Mouse (Mus musculus) stomach, embryonic 14.5 days (tissue): ENCODE results near the gene Atr. TPM values are rescaled to one million over a fixed set of nuclear protein-coding genes. Genes with fewer than 3 reads are reported as not detected.
"Not testable (repeated sequence)": the region's sequence is repeated elsewhere in the genome, so short reads cannot be mapped to it uniquely, and the experiment has no call there.

ENCODE experiments used
- ATAC-seq: fragments of 200-750 bp; cut with Nextera tagmentation; 2 replicates; pipeline ENCODE4 v1.8.0; 2017; ENCODE audit warnings: low read depth, moderate TSS enrichment; ENCODE audit not compliant: insufficient number of reproducible peaks, insufficient read depth, low FRiP score
- H3K27ac ChIP-seq: fragments of 300-500 bp; sonication (generic); 2 replicates; pipeline ENCODE4 v1.5.1; 2014; ENCODE audit warnings: mild to moderate bottlenecking, low read length, moderate library complexity, mixed read lengths
- H3K27me3 ChIP-seq: fragments of 300-500 bp; sonication (generic); 2 replicates; pipeline ENCODE4 v1.6.1; 2014; ENCODE audit warnings: low read length, control low read depth, mixed read lengths; ENCODE audit not compliant: control insufficient read depth, insufficient read depth
- H3K36me3 ChIP-seq: fragments of 300-500 bp; sonication (generic); 2 replicates; pipeline ENCODE4 v1.6.1; 2014; ENCODE audit warnings: mild to moderate bottlenecking, control low read depth, low read length, moderate library complexity, mixed read lengths; ENCODE audit not compliant: control insufficient read depth, insufficient read depth
- H3K4me1 ChIP-seq: fragments of 300-500 bp; sonication (generic); 2 replicates; pipeline ENCODE4 v1.6.1; 2014; ENCODE audit warnings: low read length, control low read depth, mixed read lengths; ENCODE audit not compliant: control insufficient read depth, insufficient read depth
- H3K4me2 ChIP-seq: fragments of 300-500 bp; sonication (generic); replicated peaks from 2 replicates; pipeline ENCODE4 v1.6.1; 2014; ENCODE audit warnings: low read depth, low read length, control low read depth
- H3K4me3 ChIP-seq: fragments of 300-500 bp; sonication (generic); 2 replicates; pipeline ENCODE4 v1.5.1; 2014; ENCODE audit warnings: low read depth, low read length, control low read depth
- H3K9ac ChIP-seq: fragments of 300-500 bp; sonication (generic); replicated peaks from 2 replicates; pipeline ENCODE4 v1.6.1; 2014; ENCODE audit warnings: low read depth, mild to moderate bottlenecking, control low read depth, low read length, moderate library complexity, mixed read lengths
- H3K9me3 ChIP-seq: fragments of 300-500 bp; sonication (generic); 2 replicates; pipeline ENCODE4 v1.6.1; 2016; ENCODE audit warnings: low read depth, low read length, control low read depth; ENCODE audit not compliant: control insufficient read depth
- WGBS: fragments of 180-500 bp; shearing (Covaris S2); extraction: QIAGEN DNeasy Blood & Tissue Kit; methylation state at CpG from one replicate; pipeline ENCODE4 v1.1.7; 2014; 5-methylcytosine and 5-hydroxymethylcytosine counted together
- polyA plus RNA-seq: library from polyadenylated mRNA; unstranded; fragments of >200 nt; fragmentation: Nextera tagmentation; extraction: Ambion mirVana; gene quantifications from 2 replicates; pipeline ENCODE4 v1.2.1, GENCODE M21; 2014

The Atr gene
- polyA plus RNA-seq, 1 experiment from 2014 or later = 27.4 TPM

DNA sequence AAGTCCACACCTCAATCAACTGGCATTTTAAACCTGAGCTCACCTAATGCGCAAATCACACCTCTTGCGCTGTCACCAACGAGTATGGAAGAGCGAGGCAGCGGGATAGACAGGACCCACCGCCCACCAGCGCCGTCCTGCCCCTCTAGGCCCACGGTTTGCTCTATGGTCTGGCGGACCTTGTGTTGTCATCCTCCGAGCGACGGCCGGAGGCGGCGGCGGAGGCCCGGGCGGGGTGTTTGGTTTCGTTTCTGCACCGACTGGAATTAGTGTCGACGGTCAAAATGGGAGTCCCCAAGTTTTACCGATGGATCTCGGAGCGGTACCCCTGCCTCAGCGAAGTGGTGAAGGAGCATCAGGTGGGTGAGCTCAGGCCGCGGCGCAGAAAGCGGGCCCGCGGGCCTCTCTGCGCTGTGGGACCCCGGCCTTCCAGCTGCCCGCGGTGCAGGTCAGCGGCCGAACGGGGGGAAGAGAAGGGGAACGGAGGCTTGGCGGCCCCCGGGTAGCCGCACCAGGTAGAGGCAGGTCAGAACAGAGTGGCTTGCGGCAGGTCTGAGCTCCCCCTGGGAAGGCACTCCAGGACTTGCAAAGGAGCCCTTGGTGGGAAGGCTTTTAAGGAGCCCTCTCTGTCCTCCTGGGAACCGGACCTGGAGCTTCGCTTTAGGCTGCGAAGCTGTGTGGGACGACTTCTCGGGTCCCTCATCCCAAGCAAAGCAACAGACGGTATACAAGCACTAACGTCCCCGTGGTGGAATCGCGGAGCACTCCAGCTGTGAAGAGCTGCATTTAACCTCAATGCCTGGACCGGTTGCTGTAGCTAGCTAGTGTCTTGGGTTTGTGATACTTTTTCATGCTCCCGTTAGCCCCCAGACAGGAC, 97.4 kb downstream of the Atr start, which contains the start of gene Xrn1:
TSS of gene Xrn1 (plus strand) at position 176 of the 877 bp plus-strand sequence.
- H3K9me3 ChIP-seq = no peaks in the 10 kb centered on the region
- peak within 1 kb of the TSS; percentile 99 for H3K9ac ChIP-seq
- peaks cover 3% of the 10 kb centered on the region; the same call in 1 of the 2 replicates for H3K36me3 ChIP-seq
- H3K27ac ChIP-seq = peak within 1 kb of the TSS; percentile 93
- ATAC-seq = peak; percentile 96
- H3K4me2 ChIP-seq = peak within 1 kb of the TSS; percentile 64
- peak within 1 kb of the TSS; percentile 96 for H3K4me3 ChIP-seq
- H3K27me3 ChIP-seq = no peaks in the 10 kb centered on the region
- H3K4me1 ChIP-seq = no peaks in the 10 kb centered on the region
- under 1% methylated on average over 57 of the region's 57 CpGs for WGBS

GRCm38 (mm10) chr9:95957611-95958010, 100.2 kb downstream of the Atr start:
- no peak overlapping the region for H3K9ac ChIP-seq
- no peak for ATAC-seq
- H3K36me3 ChIP-seq = peaks cover 3% of the 10 kb centered on the region; the same call in 1 of the 2 replicates
- H3K27ac ChIP-seq = no peak overlapping the region
- WGBS = 82% methylated on average over 2 of the region's 2 CpGs
- H3K4me2 ChIP-seq = no peak overlapping the region
- no peaks in the 10 kb centered on the region for H3K27me3 ChIP-seq
- no peaks in the 10 kb centered on the region for H3K4me1 ChIP-seq
- H3K4me3 ChIP-seq = no peak overlapping the region
- H3K9me3 ChIP-seq = no peaks in the 10 kb centered on the region

GRCm38 (mm10) chr9:95958041-95958730, 100.8 kb downstream of the Atr start:
- Histone ChIP-seq H3K27me3 (no peaks in the 10 kb centered on the region), H3K4me1 (no peaks in the 10 kb centered on the region), H3K9me3 (no peaks in the 10 kb centered on the region), H3K9ac (no peak overlapping the region), H3K4me2 (no peak overlapping the region), H3K4me3 (no peak overlapping the region), H3K36me3 (peaks cover 3% of the 10 kb centered on the region; the same call in 1 of the 2 replicates), H3K27ac (no peak overlapping the region)
- WGBS = 95% methylated on average over 7 of the region's 7 CpGs
- no peak for ATAC-seq

DNA sequence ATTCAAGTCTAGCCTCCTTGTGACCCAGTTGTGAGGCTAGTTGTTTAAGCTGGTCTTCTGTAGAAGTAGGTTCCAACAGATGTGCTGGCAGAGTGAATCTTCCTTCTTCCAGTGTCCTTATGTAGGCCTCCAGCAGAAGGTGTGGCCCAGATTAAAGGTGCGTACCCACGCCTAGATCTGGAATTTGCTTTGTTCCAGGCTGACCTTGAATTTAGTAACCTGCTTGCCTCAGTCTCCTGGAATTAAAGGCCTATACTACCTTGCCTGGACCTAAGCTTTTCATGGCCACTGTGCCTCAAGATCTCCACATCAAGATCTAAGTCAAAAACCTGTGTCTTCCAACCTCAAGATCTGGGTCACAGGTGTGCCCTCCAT, 101.3 kb downstream of the Atr start:
- H3K36me3 ChIP-seq, H3K9me3 ChIP-seq, H3K4me1 ChIP-seq, H3K4me2 ChIP-seq, H3K27me3 ChIP-seq, H3K27ac ChIP-seq, H3K4me3 ChIP-seq, H3K9ac ChIP-seq, ATAC-seq: not testable (repeated sequence)
- 86% methylated on average over 2 of the region's 2 CpGs for WGBS

DNA sequence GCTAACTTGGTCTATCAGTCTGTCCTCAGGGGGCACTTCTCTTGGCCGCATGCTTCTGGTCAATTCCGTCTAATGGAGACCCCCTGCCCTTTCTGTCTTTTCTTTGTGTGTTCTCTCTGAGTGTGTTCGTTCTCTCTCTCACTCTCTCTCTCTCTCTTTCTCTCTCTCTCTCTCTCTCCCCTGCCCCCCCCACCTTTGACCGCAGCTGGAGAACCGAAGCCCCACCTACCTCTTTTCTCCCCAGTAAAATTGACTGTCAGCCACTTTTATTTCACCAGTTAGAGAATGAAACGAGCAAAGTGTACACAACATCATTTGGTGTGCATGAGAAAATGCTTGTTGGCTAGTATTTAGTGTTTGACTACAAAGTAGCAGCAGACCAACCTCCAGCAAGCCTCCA, 101.8 kb downstream of the Atr start:
- H3K9ac ChIP-seq = no peak overlapping the region
- no peaks in the 10 kb centered on the region for H3K9me3 ChIP-seq
- no peak overlapping the region for H3K4me3 ChIP-seq
- ATAC-seq = no peak
- no peak overlapping the region for H3K27ac ChIP-seq
- H3K4me1 ChIP-seq = no peaks in the 10 kb centered on the region
- H3K4me2 ChIP-seq = no peak overlapping the region
- WGBS = 83% methylated on average over 6 of the region's 6 CpGs
- no peaks in the 10 kb centered on the region for H3K27me3 ChIP-seq
- peaks cover 3% of the 10 kb centered on the region; the same call in 1 of the 2 replicates for H3K36me3 ChIP-seq

GRCm38 (mm10) chr9:95959732-95960428, 102.5 kb downstream of the Atr start:
- Histone ChIP-seq H3K36me3 (peaks cover 3% of the 10 kb centered on the region; the same call in 1 of the 2 replicates), H3K27ac (no peak overlapping the region), H3K9ac (no peak overlapping the region), H3K4me2 (no peak overlapping the region), H3K4me1 (no peaks in the 10 kb centered on the region), H3K9me3 (no peaks in the 10 kb centered on the region), H3K27me3 (no peaks in the 10 kb centered on the region), H3K4me3 (no peak overlapping the region)
- no peak for ATAC-seq
- WGBS = 91% methylated on average over 3 of the region's 3 CpGs

DNA sequence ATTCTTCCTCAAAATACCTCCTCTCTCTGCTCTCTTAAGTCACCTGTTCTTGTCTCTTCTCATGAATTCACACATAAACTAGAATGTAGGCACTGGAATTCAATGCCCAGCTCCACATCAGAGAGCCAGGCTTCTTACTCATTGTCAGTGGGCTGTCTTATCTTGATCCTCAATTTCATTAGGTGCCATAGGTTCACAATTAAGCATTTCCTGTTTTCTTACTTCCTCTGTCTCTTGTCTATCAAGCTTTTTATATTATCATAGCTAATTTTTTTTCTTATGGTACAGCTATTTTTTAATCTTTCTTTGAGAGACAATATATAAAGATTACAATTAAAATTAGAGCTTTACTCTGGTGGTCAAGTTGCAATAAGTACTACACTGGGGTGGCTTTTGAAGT, 103.7 kb downstream of the Atr start:
- H3K4me2 ChIP-seq = no peak overlapping the region
- H3K9ac ChIP-seq = no peak overlapping the region
- no peaks in the 10 kb centered on the region for H3K27me3 ChIP-seq
- no peak for ATAC-seq
- peaks cover 3% of the 10 kb centered on the region; the same call in 1 of the 2 replicates for H3K36me3 ChIP-seq
- H3K27ac ChIP-seq = no peak overlapping the region
- no peaks in the 10 kb centered on the region for H3K9me3 ChIP-seq
- no peaks in the 10 kb centered on the region for H3K4me1 ChIP-seq
- no peak overlapping the region for H3K4me3 ChIP-seq

GRCm38 (mm10) chr9:95964037-95964436, 106.6 kb downstream of the Atr start:
- Histone ChIP-seq H3K9ac (no peak overlapping the region), H3K4me3 (no peak overlapping the region), H3K4me1 (no peaks in the 10 kb centered on the region), H3K36me3 (peaks cover 10% of the 10 kb centered on the region; the same call in 1 of the 2 replicates), H3K9me3 (no peaks in the 10 kb centered on the region), H3K27me3 (no peaks in the 10 kb centered on the region), H3K4me2 (no peak overlapping the region), H3K27ac (no peak overlapping the region)
- WGBS = 95% methylated on average over 13 of the region's 13 CpGs
- no peak for ATAC-seq
